Mouse (Mus musculus): ENCODE measurements around the gene Mark4.

DNA sequence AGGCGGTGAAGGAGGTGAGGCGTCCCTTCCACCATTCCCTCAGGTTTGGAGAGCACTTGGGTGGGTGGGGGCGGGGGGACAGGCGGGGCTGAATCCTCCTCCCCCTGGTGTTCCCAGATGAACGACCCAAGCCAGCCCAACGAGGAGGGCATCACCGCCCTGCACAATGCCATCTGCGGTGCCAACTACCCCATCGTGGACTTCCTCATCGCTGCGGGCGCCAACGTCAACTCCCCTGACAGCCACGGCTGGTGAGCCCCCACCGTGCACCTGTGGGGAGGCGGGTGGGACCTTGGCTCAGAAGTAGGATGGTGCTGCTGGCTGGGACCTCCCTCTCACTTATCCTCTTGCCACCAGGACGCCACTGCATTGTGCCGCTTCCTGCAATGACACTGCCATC is 83.3 kb downstream of the Mark4 start:
- no peak for TF ChIP-seq ZNF384 (IDR thresholded peaks at IDR 0.05; ENCODE audit: low read depth, low read length)
- no peak for TF ChIP-seq HCFC1 (IDR thresholded peaks at IDR 0.05; ENCODE audit: borderline replicate concordance, insufficient read depth, low read length)
- TF ChIP-seq ZC3H11A (IDR thresholded peaks at IDR 0.05; ENCODE audit: borderline replicate concordance, low read depth, low read length), result no peak
- TF ChIP-seq MAFK (IDR thresholded peaks at IDR 0.05; ENCODE audit: insufficient read depth, low read depth, low read length), result no peak
